Mouse (Mus musculus): ENCODE results near the gene Hist1h2bc.

- TF ChIP-seq CTCF (conservative IDR thresholded peaks at IDR 0.05; ENCODE audit: low read length) (no peak), NANOG (IDR thresholded peaks at IDR 0.05; ENCODE audit: borderline replicate concordance, low read length) (no peak), POU5F1 (IDR thresholded peaks at IDR 0.05; ENCODE audit: borderline replicate concordance, low read length) (no peak)
Observed at GRCm38 (mm10) chr13:23708654-23709053, 24.7 kb downstream of the Hist1h2bc start.
